Mouse (Mus musculus) stomach, embryonic 14.5 days (tissue): ENCODE results near the gene Scimp. TPM values are rescaled to one million over a fixed set of nuclear protein-coding genes. Genes with fewer than 3 reads are reported as not detected.

Source experiments
- microRNA-seq: library from miRNA; unstranded; fragments of <30 nt; microRNA quantifications from one replicate; pipeline ENCODE4, GENCODE M21; 2016
- polyA plus RNA-seq: library from polyadenylated mRNA; unstranded; fragments of >200 nt; fragmentation: Nextera tagmentation; extraction: Ambion mirVana; gene quantifications from 2 replicates; pipeline ENCODE4 v1.2.1, GENCODE M21; 2014

Gene Scimp
- polyA plus RNA-seq, 1 experiment from 2014 or later, result 0.87 TPM

Small RNA genes lying within 50 kb of the gene (microRNA-seq; reads per million reads assigned to microRNA genes)
- gene Gm22760, result not detected

Other genes starting within 250 kb of the Scimp start
- gene Mink1, start 249.7 kb downstream of the Scimp start, polyA plus RNA-seq, result 23.0 and 23.9 TPM in 2 replicates
- gene 4930544D05Rik, start 196.7 kb downstream of the Scimp start, polyA plus RNA-seq, result not detected in 2 replicates
- gene Chrne, start 193.4 kb downstream of the Scimp start, polyA plus RNA-seq, result not detected in 2 replicates
- 0.21 and 0.22 TPM in 2 replicates for gene Gp1ba, start 173.5 kb downstream of the Scimp start, polyA plus RNA-seq
- gene Rnf167, start 165.4 kb downstream of the Scimp start, polyA plus RNA-seq, result 118 and 120 TPM in 2 replicates
- gene Slc25a11, start 165.1 kb downstream of the Scimp start, polyA plus RNA-seq, result 151 and 157 TPM in 2 replicates
- 2,006 and 2,065 TPM in 2 replicates for gene Pfn1, start 157.9 kb downstream of the Scimp start, polyA plus RNA-seq
- gene Eno3, start 155.4 kb downstream of the Scimp start, polyA plus RNA-seq, result 12.3 and 14.5 TPM in 2 replicates
- 147 and 170 TPM in 2 replicates for gene Spag7, start 143.2 kb downstream of the Scimp start, polyA plus RNA-seq
- 16.1 and 19.2 TPM in 2 replicates for gene Camta2, start 124.5 kb downstream of the Scimp start, polyA plus RNA-seq
- gene Inca1, start 112.4 kb downstream of the Scimp start, polyA plus RNA-seq, result 1.0 and 1.9 TPM in 2 replicates
- gene Kif1c, start 112.0 kb downstream of the Scimp start, polyA plus RNA-seq, result 9.0 and 11.8 TPM in 2 replicates
- 4.5 and 7.0 TPM in 2 replicates for gene Zfp3, start 48.4 kb downstream of the Scimp start, polyA plus RNA-seq
- 32.5 and 33.1 TPM in 2 replicates for gene Rabep1, start 32.2 kb upstream of the Scimp start, polyA plus RNA-seq
- gene Nup88, start 157.4 kb upstream of the Scimp start, polyA plus RNA-seq, result 123 and 137 TPM in 2 replicates
- gene Rpain, start 157.6 kb upstream of the Scimp start, polyA plus RNA-seq, result 86.0 and 88.2 TPM in 2 replicates
- 210 and 227 TPM in 2 replicates for gene C1qbp, start 170.4 kb upstream of the Scimp start, polyA plus RNA-seq
- 20.8 and 22.7 TPM in 2 replicates for gene Dhx33, start 191.9 kb upstream of the Scimp start, polyA plus RNA-seq
- 29.9 and 34.0 TPM in 2 replicates for gene Mis12, start 207.0 kb upstream of the Scimp start, polyA plus RNA-seq
- 42.6 and 43.3 TPM in 2 replicates for gene Derl2, start 207.3 kb upstream of the Scimp start, polyA plus RNA-seq
- 58.5 and 58.8 TPM in 2 replicates for gene 6330403K07Rik, start 220.9 kb upstream of the Scimp start, polyA plus RNA-seq